Mouse (Mus musculus) stomach, postnatal 0 days (tissue): ENCODE measurements around the gene Map3k9. TPM values are rescaled to one million over a fixed set of nuclear protein-coding genes. Genes with fewer than 3 reads are reported as not detected.

Experiments
- ATAC-seq: fragments of 200-750 bp; cut with Nextera tagmentation; 2 replicates; pipeline ENCODE4 v1.8.0; 2017; ENCODE audit not compliant: low FRiP score, low TSS enrichment
- DNase-seq: peaks from one replicate; pipeline ENCODE4 v3.0.0-alpha.2; 2016; ENCODE audit warnings: low spot score
- H3K27ac ChIP-seq: fragments of 300-500 bp; sonication (generic); replicated peaks from 2 replicates; pipeline ENCODE4 v1.5.1; 2014; ENCODE audit warnings: mild to moderate bottlenecking, control low read depth
- H3K27me3 ChIP-seq: fragments of 300-500 bp; sonication (generic); 2 replicates; pipeline ENCODE4 v1.6.1; 2014; ENCODE audit warnings: low read length; ENCODE audit not compliant: control insufficient read depth, insufficient read depth
- H3K36me3 ChIP-seq: fragments of 300-500 bp; sonication (generic); 2 replicates; pipeline ENCODE4 v1.6.1; 2014; ENCODE audit warnings: low read length, mixed read lengths; ENCODE audit not compliant: control insufficient read depth, insufficient read depth
- H3K4me1 ChIP-seq: fragments of 300-500 bp; sonication (generic); replicated peaks from 2 replicates; pipeline ENCODE4 v1.6.1; 2014; ENCODE audit warnings: antibody characterized with exemption; ENCODE audit not compliant: control insufficient read depth, insufficient read depth
- H3K4me2 ChIP-seq: fragments of 300-500 bp; sonication (generic); replicated peaks from 2 replicates; pipeline ENCODE4 v1.6.1; 2014; ENCODE audit warnings: low read depth, mild to moderate bottlenecking, control low read depth, moderate library complexity
- H3K4me3 ChIP-seq: fragments of 300-500 bp; sonication (generic); 2 replicates; pipeline ENCODE4 v1.5.1; 2014; ENCODE audit warnings: low read depth, low read length, control low read depth
- H3K9ac ChIP-seq: fragments of 300-500 bp; sonication (generic); 2 replicates; pipeline ENCODE4 v1.6.1; 2014; ENCODE audit warnings: mild to moderate bottlenecking, low read length, control low read depth, mixed read lengths
- H3K9me3 ChIP-seq: fragments of 300-500 bp; sonication (generic); 2 replicates; pipeline ENCODE4 v1.6.1; 2016; ENCODE audit warnings: low read length; ENCODE audit not compliant: control insufficient read depth
- CTCF ChIP-seq: IDR thresholded peaks from 2 replicates; pipeline ENCODE4 v1.5.1; 2016; ENCODE audit warnings: antibody characterized with exemption, low read depth, mild to moderate bottlenecking, moderate library complexity
- EP300 ChIP-seq: optimal IDR thresholded peaks from 2 replicates; pipeline ENCODE3; 2016; ENCODE audit warnings: antibody characterized with exemption
- WGBS: fragments of 180-500 bp; shearing (Covaris S2); extraction: QIAGEN DNeasy Blood & Tissue Kit; methylation state at CpG from one replicate; pipeline ENCODE4 v1.1.7; 2014; 5-methylcytosine and 5-hydroxymethylcytosine counted together
- polyA plus RNA-seq: library from polyadenylated mRNA; unstranded; fragments of >200 nt; fragmentation: Nextera tagmentation; extraction: Ambion mirVana; gene quantifications from 2 replicates; pipeline ENCODE4 v1.2.1, GENCODE M21; 2015

Map3k9 gene
- polyA plus RNA-seq, 1 experiment from 2014 or later, result 3.2 TPM

DNA sequence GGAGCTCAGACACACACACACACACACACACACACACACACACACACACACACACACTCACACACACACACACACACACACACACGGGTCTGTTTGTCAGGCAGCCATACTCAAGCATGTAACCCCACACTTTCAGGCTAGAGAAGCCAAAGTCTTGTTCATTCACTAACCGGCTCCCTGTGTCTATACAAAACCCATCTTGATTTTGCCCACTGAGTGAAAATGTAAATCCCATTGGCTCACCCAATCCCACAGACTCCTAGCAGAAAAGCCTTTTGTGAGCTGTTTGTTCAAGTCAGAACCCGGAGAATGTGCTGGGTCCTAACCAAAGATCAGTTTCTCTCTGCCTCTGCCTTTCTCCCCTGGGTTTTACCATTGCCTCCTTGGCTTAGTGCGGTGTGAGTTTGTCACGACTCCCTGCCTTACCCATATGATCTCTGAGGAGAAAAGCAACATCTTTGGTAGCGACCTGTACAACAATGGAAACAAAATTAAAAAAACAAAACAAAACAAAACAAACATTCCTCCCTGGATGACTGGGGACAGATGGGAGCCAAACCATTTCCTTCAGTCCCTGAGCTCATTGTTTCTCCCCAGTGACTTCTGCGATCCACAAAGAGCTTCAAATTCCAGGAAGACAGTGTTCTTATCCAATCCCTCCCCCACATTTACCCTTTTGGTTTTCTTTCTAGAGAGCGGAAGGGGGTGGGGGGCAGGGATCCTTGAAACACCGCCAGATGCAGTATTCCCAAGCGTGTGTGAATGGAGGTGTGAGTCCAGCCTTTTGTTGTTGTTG lies 35.6 kb upstream of the Map3k9 start:
- Histone ChIP-seq H3K9me3 (no peaks in the 10 kb centered on the region), H3K27ac (no peak overlapping the region), H3K27me3 (no peaks in the 10 kb centered on the region), H3K9ac (no peak overlapping the region), H3K4me2 (peak overlapping the region; percentile 6; the same call in 1 of the 2 replicates), H3K4me3 (no peak overlapping the region), H3K4me1 (no peaks in the 10 kb centered on the region), H3K36me3 (no peaks in the 10 kb centered on the region)
- DNase-seq (no peak), ATAC-seq (no peak)
- no peak for TF ChIP-seq CTCF
- no peak for TF ChIP-seq EP300
- 23% methylated on average over 10 of the region's 10 CpGs for WGBS

DNA sequence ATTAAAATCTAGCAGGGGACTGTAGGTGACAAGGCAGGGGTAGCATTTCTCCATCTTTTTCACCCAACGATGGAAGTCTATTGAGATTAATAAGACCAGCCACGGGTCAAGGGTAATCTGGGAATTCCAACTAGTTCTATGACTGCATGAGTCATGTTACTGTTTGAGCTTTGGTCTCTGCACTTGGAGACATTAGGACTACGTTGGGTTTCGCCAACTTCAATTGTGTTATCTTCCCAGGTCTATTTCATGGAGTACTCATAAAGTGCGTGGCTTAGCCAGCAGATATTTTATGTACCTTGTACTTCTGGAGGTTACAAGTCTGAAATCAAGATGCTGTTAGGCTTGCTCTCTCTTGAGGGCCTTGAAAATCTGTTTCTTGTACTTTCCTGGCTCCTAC lies 33.8 kb upstream of the Map3k9 start:
- Histone ChIP-seq H3K4me3 (no peak overlapping the region), H3K4me2 (no peak overlapping the region), H3K4me1 (no peaks in the 10 kb centered on the region), H3K9ac (no peak overlapping the region), H3K36me3 (no peaks in the 10 kb centered on the region), H3K9me3 (no peaks in the 10 kb centered on the region), H3K27ac (no peak overlapping the region), H3K27me3 (no peaks in the 10 kb centered on the region)
- TF ChIP-seq CTCF, result no peak
- TF ChIP-seq EP300, result no peak
- no peak for DNase-seq
- no peak for ATAC-seq
- WGBS, result 83% methylated on average over 5 of the region's 5 CpGs

DNA sequence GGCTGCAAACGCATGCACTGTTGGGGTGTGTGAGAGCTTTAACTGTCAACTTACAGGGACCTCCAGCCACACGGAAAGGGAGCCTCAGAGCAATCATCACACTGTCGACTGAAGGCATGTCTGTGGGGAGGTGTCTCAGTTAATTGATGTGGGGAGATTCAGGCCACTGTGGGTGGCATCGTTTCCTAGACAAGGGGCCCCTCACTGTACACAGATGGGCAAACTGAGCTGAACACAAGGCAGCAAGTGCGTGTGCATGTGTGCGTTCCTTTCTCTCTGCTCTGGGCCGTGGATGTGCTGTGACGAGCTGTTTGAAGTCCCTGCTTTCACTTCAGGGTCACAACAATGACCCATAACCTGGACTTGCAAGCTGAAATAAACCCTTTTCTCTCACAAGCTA lies 29.4 kb upstream of the Map3k9 start:
- no peak for TF ChIP-seq CTCF
- TF ChIP-seq EP300, result no peak
- Histone ChIP-seq H3K4me3 (no peak overlapping the region), H3K36me3 (no peaks in the 10 kb centered on the region), H3K27ac (no peak overlapping the region), H3K4me2 (no peak overlapping the region), H3K9ac (no peak overlapping the region), H3K9me3 (no peaks in the 10 kb centered on the region), H3K4me1 (no peaks in the 10 kb centered on the region), H3K27me3 (no peaks in the 10 kb centered on the region)
- 47% methylated on average over 8 of the region's 8 CpGs for WGBS
- no peak for DNase-seq
- no peak for ATAC-seq

DNA sequence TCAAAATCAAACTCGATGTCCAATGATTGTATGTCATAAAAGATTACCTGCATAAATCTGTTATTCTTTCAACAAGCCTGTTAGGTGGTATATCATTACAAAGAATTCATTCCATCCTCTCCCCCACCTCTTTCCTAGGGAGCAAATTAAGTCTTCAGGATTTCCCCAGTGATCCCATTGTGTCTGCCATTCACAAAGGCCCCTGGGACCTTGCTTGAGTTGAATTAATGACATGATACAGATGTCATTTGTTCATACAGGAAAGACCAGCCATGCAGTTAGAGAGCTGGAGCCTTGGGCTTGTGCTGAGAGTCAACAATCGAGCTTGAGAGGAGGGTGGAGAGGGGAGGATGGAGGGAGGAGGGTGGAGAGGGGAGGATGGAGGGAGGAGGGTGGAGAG lies 27.6 kb upstream of the Map3k9 start:
- no peak overlapping the region for H3K27ac ChIP-seq
- no peak overlapping the region for H3K4me2 ChIP-seq
- H3K4me1 ChIP-seq, result no peaks in the 10 kb centered on the region
- H3K9me3 ChIP-seq, result no peaks in the 10 kb centered on the region
- WGBS, result 55% methylated on average over 2 of the region's 2 CpGs
- DNase-seq (no peak), ATAC-seq (no peak)
- TF ChIP-seq CTCF (no peak), EP300 (no peak)
- no peak overlapping the region for H3K9ac ChIP-seq
- no peaks in the 10 kb centered on the region for H3K36me3 ChIP-seq
- H3K4me3 ChIP-seq, result no peak overlapping the region
- no peaks in the 10 kb centered on the region for H3K27me3 ChIP-seq

DNA sequence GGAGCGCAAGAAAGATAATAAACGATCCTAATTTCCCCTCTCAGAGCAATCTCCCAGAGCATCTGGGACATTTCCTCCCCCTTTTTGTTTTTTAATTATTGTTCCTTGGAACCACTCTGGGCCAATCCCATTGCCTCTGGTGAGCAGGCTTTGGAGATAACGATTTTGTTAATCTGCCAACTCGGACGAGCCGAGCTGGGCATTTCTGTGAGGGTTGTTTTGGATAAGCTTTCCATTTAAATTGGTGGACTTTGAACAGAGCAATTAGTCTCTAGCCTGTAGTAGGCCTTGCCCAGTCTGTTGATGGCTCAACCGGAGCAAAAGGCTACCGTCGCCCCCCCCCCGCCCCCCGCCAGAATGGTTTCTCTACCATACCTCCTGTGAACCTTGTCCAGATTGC lies 27.0 kb upstream of the Map3k9 start:
- DNase-seq (no peak), ATAC-seq (no peak)
- peak overlapping the region; percentile 48 for H3K4me2 ChIP-seq
- no peaks in the 10 kb centered on the region for H3K27me3 ChIP-seq
- no peak for TF ChIP-seq CTCF
- TF ChIP-seq EP300, result no peak
- H3K9me3 ChIP-seq, result no peaks in the 10 kb centered on the region
- H3K4me1 ChIP-seq, result no peaks in the 10 kb centered on the region
- WGBS, result 31% methylated on average over 11 of the region's 11 CpGs
- H3K27ac ChIP-seq, result no peak overlapping the region
- no peaks in the 10 kb centered on the region for H3K36me3 ChIP-seq
- no peak overlapping the region for H3K9ac ChIP-seq
- H3K4me3 ChIP-seq, result no peak overlapping the region

DNA sequence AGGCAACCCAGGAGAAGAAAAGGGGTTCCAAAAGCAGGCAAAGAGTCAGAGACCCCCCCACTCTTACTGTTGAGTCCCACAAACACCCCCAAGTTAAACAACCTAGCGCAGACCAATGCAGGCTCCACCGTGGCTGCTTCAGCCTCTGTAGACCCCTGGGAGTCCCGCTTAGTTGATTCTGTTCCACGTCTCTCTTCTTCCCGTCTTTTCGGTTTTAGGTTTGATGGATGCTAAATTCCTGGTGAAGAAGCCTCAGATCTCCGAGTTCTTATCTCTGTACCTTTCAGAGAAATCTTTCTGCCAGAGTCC lies 26.5 kb upstream of the Map3k9 start:
- H3K27me3 ChIP-seq, result no peaks in the 10 kb centered on the region
- no peaks in the 10 kb centered on the region for H3K4me1 ChIP-seq
- peak overlapping the region; percentile 14 for H3K4me3 ChIP-seq
- H3K27ac ChIP-seq, result no peak overlapping the region
- ATAC-seq (no peak), DNase-seq (no peak)
- TF ChIP-seq EP300, result no peak
- TF ChIP-seq CTCF, result no peak
- 2% methylated on average over 7 of the region's 7 CpGs for WGBS
- H3K9ac ChIP-seq, result no peak overlapping the region
- peak overlapping the region; percentile 48 for H3K4me2 ChIP-seq
- no peaks in the 10 kb centered on the region for H3K9me3 ChIP-seq
- H3K36me3 ChIP-seq, result no peaks in the 10 kb centered on the region
